Mouse (Mus musculus): ENCODE measurements around the gene Elavl4.

The Elavl4 gene

DNA sequence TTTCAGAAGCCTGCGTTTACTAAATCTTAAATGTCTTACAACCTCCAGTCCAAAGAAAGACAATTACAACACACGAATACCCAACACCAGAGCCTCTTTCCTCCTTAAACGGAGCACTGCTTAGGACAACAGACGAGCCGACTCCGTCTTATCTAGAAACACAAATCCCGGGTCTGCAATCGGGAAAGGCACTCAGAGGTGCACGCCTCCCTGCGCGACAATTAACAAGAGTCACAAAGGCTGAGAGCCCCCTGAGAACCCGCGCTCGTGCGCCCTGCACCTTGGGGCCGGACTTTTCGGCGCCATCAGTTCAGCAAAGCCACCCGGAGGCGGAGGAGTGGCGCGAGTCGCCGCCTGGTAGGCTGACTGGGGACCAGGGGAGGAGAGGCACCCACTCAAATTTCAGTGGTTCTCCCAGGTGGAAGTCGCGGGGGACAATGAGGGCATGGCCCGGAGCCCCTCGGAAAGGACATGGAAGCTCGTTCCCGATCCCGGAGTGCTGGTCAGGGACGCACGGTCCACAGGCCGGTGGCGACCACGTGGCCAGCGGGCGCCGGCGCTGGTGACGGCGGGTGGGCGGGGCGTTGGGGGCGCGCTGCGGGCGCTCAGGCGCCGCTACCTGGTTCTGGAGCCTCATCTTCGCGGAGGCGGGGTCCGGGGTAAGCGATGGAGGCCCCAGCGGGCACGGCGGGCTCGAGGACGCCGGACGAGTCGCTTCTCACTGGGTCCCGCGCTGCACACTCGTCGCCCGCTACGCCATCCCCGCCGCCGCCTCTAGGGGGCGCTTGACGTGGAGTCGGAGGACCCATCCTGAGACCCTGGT, at the start of gene Elavl4:
Gene Elavl4 (minus strand): TSS at position 732 of the 823 bp plus-strand sequence.
- DNase-seq, result peak; percentile 77

DNA sequence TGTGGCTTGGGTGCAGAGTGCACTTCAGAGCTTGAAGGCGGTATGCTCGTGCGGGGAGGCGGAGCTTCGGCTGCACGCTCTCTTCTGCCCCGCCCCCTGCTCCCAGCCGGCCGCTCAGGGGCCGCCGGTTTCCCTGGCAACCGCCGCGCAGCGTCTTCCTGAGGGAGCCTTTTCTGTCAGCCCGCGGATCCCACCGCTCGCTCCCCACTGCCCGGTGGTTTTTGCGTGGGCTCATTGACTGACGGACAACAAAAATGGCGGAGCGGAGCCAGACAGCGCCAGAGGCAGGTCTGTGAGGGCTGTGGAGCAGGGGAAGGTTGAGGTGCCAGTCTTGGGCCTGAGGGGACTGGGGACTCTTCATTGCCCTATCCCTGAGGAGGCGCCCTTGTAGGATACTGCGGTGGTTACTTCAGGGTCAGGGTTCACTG, 45.9 kb upstream of the Elavl4 start, which contains the start of gene Agbl4:
Gene Agbl4 (plus strand): TSS at position 44 of the 428 bp plus-strand sequence.
- peak; percentile 77 for DNase-seq

DNA sequence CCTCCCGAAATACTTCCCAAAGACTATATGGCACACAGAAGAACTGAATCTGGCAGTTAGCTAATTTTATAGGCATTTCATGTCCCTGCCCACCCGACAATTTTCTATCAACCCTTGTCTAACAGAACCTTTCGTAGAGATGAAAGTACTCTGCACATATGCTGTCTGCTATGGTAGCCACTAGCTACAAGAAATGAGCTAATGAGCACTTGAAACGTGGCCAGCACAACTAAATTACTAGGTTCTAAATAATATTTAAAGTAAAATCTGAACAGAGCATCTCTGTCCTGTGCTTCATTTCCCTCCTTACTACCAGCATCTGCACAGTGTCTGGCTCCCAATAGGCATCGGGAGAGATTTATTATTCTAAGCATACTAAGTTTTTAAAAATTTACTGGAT, 44.5 kb upstream of the Elavl4 start:
- no peak for DNase-seq

DNA sequence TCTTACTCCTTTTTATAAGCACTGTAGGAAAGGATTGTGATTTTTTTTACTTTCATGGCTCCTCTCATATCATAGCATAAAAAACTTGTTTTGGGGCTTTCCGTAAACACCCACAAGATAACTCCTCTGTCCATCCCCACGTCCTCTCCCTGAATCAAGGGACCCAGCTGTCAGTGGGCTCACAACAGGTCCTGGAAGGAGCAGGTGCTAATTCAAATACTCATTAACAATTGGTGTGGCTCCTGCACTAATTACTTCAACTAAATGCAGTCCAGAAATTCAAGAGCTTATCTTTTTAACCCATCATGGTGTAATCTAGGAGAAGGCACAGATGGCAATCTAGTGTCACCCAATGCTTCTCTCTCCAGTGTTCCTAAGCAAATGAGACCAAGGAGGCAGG, 8.9 kb upstream of the Elavl4 start:
- no peak for DNase-seq

DNA sequence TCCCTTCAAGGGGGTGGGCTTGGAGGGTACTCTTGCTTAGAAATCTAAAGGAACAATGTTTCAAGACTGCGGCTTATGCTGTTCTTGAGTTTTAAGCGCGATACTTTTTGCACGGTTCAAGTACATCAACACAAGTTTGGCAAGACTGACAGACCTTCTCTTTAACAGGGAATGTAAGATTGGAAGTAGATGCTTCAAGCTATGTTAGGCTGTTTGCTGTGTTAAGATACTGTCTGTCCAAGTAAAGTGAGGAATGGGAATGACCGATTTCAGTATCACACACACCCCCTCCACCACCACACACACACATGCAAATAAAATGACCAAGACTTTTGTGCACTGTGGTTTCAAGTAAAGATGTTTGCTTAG, 276 bp upstream of the Elavl4 start:
- no peak for DNase-seq

DNA sequence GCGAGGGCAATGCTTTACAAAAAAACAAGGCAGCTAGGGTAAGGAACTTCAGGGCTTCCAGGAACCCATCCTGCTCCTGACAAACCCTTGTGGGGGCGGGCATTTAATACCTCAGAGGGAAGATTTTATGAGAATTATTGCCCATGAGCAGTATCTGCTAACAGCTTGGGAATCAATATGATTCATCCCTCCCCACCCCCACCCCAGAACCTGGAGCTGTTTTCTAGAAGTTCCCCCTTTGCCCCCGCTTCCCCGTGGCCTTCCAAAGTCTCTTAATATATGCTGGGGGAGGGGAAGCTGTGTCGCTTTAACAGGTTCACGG, 892 bp downstream of the Elavl4 start:
- DNase-seq, result no peak

DNA sequence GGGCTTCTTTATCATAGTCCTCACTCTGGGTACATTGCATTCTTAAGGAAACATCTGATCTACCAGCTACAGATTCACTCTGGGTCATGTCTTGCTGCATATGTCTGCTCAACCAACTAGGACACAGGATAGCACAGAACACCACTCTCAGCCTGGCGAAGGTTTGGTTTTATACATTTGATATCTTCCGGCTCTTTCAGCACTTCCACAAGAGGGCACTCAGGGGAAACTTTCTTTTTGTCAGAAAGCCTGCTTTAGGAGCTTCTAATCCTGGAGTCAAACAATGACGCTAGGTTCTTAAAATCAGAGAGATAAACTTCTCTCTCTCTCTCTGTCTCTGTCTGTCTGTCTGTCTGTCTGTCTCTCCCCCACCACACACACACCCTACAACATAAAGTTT, 27.8 kb downstream of the Elavl4 start:
- no peak for DNase-seq

DNA sequence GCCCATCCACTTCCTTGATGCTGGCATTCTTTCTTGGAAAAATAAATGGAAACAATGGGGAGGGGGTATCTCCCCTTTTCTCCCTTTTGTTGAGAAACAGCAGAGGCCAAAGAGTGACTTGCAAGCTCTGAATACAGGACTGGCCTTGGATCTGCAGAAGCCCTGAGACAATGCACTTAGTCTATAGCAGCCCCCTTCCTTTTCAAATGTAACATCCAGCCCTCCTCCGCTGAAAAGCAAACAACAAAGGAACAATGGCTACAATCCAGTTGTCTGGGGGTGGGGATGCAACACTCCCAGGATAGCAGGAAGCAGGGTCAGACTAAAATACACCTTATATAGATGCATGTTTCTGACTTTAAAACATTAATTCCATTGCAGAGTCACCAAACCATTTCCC, 39.6 kb downstream of the Elavl4 start:
- DNase-seq, result no peak

DNA sequence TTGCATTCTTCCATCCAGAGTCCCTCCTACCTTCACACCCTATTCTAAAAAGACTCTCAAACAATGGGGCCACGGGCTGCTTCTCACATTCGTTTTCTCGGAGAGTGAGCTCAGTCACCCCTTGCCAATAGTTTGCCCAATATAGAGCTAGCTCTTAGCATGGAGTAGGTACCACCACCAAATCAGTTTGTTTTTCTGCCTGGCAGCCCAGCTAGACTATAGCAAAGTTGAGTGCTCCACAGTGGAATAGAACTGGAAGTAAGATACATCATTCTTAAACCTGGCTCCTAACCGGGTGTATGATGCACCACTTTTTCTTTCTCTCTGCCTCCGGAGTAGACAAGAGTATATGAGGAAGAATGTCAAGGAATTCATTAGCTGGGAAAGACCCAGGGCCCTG, 44.7 kb downstream of the Elavl4 start:
- DNase-seq, result no peak

DNA sequence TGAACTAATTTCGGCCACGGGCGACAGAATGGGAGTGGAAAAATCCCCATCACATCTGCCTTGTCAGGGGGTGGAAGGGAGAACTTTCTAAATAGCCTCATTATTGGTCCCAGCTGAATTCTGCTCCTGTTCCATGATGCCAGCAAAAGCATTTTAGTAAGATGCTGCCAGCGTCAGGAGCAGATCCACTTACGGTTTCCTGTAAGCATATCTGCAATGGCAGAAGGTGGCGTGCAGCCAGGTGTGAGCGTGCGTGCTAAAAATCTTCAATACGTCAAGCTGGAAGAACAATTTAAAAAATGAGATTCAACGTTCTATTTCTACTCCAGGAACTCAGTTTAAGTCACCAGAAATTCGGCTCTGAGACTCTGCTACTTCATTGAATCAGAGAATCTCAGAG, 45.1 kb downstream of the Elavl4 start:
- DNase-seq, result no peak

DNA sequence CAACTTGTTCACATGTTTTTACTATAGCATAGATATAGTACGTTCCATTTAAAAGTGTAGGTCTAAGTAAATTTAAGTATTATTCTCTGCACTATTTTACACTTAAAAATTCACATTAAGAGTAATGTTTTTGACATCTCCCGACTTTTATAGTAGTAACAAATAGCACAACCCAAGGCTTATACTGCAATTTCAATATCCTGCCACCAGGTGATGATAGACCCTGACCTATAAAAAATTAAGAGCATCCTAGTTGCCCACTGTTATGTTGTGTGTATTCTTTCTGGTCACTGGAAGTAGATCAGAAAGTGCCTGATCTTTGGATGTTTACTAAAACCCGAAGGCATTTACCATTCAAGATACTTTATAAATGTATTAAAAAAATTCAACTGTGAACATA, 55.9 kb downstream of the Elavl4 start:
- no peak for DNase-seq

DNA sequence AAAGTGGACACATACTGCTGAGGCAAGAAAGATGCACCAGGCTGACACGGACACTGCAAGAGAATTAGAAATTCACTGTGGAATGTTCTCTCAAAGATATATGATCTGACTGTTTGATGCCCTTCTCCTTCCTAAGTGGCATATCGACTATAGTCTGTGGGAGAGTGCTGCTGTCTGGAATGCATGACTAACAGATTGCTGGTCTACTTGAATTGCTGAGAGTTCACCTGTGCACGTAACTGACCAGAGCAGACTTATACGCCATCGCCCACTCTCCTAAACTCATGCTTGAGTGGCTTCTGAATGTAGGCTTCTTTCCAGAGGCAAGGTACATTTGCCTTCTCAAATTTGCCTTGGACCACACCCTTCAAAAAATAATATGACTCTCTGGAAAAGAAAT, 58.5 kb downstream of the Elavl4 start:
- no peak for DNase-seq

DNA sequence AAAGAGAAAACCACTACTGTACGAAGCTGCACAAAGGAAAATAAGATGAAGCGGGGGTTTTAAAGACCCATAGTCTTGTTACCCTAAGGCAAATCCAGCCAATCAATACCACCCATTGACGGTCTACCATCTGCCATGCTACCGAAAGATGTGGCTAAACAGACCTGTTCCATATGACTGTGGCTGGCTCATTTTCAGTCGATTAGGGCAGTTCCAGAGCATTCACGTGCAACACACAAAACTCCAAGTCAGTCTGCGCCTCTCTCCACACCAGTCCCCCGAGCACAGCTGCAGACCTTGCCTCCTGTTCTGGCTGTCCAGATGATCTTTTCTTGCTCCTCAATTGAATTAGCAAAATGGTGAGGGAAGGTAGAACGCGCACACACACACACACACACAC, 59.2 kb downstream of the Elavl4 start:
- DNase-seq, result no peak

DNA sequence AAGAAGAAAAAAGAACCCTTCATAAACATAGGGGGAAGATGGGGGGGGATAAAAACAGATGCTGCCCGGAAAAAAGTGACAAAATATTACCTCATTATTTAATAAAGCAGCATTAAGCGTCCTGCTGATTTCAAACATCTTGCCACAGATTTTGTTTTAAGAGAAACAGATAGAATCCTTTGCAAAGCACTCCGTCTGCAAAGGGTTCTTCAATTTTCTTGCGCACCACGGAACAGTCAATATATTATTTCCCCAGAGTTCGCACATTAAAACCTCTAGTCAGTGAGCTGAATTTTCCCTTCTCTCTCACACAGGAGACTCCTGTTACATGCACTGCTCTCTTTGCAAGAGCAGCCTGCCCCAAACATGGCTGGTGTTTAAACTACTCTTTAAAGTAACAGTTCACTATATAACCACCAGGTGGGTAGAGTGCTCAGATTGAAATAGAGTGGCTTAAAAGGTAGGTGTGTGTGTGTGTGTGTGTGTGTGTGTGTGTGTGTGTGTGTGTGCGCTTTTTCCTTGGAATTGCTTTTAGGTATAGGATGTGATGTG, 61.1 kb downstream of the Elavl4 start:
- DNase-seq, result no peak

DNA sequence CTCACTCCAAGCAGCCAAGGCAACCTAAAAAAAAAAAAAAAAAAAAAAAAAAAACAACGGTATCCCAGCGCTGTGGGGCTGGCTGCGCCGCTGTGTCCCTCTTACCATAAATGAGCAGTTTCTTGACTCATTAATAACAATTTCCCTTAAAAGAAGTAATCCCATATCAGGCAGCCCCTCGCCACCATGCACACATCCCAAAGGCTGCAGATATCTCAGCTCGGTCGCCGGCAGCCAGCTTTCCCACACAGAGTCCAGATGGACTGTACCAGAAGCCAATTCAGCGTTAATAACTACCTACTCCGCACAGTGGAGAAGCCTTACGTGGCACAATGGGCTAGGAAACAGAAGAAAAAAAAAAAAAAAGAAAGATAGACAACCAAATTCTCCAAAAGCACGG, 61.7 kb downstream of the Elavl4 start:
- DNase-seq, result no peak

DNA sequence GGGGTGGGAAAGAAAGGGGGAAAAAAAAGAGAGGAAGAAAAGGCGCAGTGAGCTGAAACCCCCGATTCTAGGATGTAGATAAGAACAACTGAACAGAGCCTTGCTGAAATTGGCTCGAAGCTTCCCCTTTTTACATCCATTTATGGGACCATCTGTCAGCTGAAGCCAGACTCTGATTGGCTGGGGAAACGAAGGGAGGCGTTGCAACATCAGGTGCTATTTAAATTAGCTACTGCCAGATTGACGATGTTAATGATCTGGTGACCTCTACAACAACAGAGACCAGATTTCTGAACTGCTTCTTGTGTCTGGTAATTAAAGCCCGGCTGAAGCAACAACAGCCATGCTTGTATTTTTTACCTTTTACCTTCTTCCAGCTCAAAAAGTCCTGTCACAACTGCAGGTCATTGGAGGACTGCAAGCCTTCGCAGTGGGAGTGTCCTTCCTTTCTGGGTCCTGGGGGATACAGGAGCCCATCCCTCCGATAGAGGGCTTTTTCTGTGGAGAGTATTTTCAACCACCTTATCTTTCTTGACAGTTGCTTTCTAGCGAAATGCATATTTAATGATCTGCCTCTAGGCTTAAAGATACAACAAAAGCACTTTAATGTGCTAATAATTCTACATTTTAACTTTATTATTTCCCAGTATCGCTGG, 64.2 kb downstream of the Elavl4 start:
- peak; percentile 54 for DNase-seq

DNA sequence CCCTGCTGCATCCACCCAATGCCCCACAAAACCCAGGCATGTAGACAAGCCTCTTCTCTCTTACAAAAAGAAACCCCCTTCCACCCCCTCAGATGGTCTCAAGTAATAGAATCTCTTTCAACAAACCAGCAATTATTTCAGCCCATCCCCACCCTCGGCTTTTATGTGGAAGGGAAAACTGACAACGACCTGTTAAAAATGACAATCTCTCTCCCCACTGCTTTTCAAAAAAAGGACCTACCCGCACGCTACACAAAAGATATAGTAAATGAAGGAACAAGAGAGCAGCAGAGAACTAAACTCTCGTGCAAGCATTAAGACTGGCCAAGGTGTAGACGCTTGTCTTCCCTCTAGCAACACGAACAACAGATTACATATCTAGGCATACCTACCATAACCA, 64.9 kb downstream of the Elavl4 start:
- no peak for DNase-seq

DNA sequence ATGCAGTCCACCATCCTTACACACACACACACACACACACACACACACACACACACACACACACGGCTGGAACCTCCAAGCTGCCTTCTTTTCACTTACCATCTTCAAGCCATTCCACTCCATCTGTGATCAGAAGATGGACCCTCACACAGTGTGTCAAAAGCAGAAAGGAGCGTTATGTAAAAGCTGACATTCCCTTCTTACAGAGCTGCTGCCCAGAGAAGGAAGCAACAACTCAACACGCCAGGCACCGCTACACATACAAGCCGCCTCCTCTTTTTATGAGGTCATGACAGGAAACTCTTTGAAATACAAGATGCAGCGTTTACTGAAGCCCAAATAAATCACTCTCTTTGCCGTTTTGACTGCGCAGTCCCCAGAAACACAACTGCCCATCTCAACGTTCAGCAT, 65.3 kb downstream of the Elavl4 start:
- peak; percentile 50 for DNase-seq

DNA sequence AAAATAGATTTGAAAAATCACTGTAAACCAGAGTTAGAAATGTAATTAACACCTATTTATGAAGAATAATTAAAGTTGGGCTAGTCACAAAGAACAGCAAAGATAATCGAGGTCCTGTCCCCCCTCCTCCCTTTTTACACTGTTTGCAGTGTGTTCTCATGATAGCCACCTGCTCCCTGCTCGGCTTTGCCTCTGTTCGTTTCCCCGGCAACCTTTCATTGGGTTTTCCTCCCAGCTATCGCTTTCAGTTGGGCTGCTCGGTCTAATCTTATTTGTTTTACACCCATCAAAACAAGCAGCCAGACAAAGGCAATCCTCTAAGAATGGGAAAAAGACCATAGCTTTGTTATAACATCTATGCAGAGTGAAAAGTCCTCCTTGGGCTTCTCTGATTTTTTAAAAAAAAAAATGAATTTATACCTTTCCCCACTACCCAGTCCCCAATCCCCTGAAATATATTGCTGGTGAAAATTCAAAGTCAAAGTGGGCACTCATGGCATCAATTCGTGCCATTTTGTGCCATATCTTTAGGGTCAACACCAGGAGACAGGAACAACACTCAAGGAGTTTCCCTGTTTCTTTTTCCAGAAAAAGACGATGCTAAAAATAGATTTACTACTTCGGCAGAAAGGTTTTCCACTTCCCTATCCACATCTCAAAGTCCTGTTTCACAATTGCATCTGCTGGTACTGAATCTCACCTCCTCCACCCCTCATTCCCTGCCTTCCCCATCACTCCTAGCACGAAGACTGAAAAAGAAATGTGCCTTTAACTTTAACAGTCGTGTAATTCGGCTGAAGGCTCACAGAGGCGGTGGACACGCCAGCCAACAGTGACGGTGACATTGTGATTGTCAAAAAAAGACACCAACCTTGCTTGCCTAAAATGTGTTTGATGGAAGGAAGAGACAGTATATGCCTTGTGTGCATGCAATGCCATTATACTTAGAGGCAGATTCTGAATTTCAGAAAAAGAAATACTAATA, 66.1 kb downstream of the Elavl4 start:
- DNase-seq, result peak; percentile 46

DNA sequence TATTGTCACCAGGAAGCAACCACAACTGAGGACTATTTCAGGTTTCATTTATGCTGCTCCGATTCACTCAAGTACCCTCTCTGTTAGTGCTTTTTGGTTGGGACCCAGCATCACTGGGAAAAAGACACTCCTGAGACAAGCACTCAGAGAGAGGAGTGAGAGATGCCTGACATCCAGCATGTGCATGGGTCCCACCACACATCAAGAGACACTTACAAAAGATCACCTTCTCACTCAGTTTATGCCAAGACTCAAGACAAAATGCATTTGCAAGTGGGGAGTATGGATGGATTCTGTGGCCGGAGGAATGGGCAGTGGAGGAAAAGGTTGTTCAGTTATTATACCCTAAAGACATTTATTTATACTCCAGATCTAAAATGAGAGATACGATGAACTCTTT, 67.3 kb downstream of the Elavl4 start:
- no peak for DNase-seq

DNA sequence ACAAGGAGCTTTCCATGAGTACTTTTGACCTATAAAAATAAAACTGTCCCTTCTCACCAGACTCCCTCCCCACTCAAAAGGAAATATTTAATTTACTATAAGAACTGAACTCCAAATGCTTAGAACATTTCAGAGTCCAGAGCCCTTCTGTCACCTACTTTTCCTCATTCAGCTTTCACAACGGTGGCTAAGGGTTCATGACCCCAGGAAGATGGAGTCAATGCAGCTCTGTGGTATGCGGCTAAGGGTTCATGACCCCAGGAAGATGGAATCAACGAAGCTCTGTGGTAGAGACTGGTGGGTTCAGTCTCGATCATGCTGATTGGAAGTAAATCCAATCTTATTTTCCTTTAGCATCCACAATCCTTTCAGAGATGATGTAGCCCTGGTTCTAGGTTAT, 81.7 kb downstream of the Elavl4 start:
- no peak for DNase-seq

DNA sequence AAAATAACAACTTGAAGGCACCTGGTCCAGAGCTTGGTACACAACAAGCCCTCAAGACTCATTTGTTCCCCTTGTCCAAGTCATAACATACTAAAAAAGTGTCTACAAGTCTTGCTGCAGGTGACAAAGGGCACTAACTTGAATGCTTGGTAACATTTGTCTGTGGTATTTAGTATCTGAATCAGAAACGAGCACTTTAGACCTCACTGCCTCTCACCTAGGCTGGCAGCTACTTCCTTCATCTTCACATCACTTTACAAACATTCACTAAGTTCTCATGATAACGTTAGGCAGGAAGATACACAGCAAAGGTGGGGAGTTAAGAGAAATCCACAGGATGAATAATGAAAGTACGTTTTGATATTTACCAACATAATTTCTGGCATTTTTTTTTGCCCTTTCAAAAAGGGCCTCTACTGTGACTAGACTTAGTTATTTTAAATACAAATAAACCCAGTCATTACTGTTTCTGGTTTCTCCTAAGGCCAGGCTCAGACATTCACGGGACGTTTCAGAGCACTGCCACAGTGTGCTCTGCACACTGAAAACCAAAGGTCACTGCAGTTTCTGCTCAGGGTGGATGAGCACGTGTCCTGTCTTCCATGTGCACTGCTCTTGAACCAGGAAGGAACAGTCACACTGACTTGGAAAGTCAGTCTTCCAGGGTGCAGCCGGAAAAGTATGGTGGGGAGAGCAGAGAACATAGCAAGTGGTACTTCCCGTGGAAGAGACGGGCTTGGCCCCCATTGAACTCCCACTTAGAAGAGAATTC, 84.7 kb downstream of the Elavl4 start:
- no peak for DNase-seq
